Mouse (Mus musculus) forebrain, embryonic 11.5 days (tissue): ENCODE measurements at regions not wholly inside any gene's neighbourhood (a gene's known extent, or its start where the extent isn't known, plus 50 kb on each side); places are given as distances from the start of the nearest gene placed in this dataset.
"Not testable (repeated sequence)": the region's sequence is repeated elsewhere in the genome, so short reads cannot be mapped to it uniquely, and the experiment has no call there.

Source experiments
- ATAC-seq: fragments of 200-750 bp; cut with Nextera tagmentation; replicated peaks from 2 replicates; pipeline ENCODE4 v1.8.0; 2017; ENCODE audit warnings: moderate TSS enrichment; ENCODE audit not compliant: low FRiP score
- DNase-seq: peaks from one replicate; pipeline ENCODE4 v3.0.0-alpha.2; 2017; ENCODE audit warnings: low spot score
- H3K27ac ChIP-seq: fragments of 300-500 bp; sonication (generic); 2 replicates; pipeline ENCODE4 v1.5.1; 2014; ENCODE audit warnings: low read depth, low read length
- H3K27me3 ChIP-seq: fragments of 300-500 bp; sonication (generic); 2 replicates; pipeline ENCODE4 v1.6.1; 2014; ENCODE audit warnings: mild to moderate bottlenecking, low read length, mixed read lengths; ENCODE audit not compliant: control insufficient read depth, insufficient read depth
- H3K36me3 ChIP-seq: fragments of 300-500 bp; sonication (generic); 2 replicates; pipeline ENCODE4 v1.6.1; 2014; ENCODE audit warnings: mild to moderate bottlenecking, low read length, moderate library complexity, mixed read lengths; ENCODE audit not compliant: control insufficient read depth, insufficient read depth
- H3K4me1 ChIP-seq: fragments of 300-500 bp; sonication (generic); replicated peaks from 2 replicates; pipeline ENCODE4 v1.6.1; 2014; ENCODE audit warnings: low read length, mixed read lengths; ENCODE audit not compliant: control insufficient read depth, insufficient read depth
- H3K4me2 ChIP-seq: fragments of 300-500 bp; sonication (generic); 2 replicates; pipeline ENCODE4 v1.6.1; 2014; ENCODE audit warnings: low read depth, mild to moderate bottlenecking, low read length, moderate library complexity, mixed read lengths; ENCODE audit not compliant: severe bottlenecking
- H3K4me3 ChIP-seq: fragments of 300-500 bp; sonication (generic); 2 replicates; pipeline ENCODE4 v1.5.1; 2014; ENCODE audit warnings: low read depth, low read length
- H3K9ac ChIP-seq: fragments of 300-500 bp; sonication (generic); 2 replicates; pipeline ENCODE4 v1.6.1; 2014; ENCODE audit warnings: low read length
- H3K9me3 ChIP-seq: fragments of 300-500 bp; sonication (generic); 2 replicates; pipeline ENCODE4 v1.6.1; 2016; ENCODE audit warnings: low read length, mixed read lengths; ENCODE audit not compliant: control insufficient read depth
- WGBS: fragments of 180-500 bp; shearing (Covaris S2); extraction: QIAGEN DNeasy Blood & Tissue Kit; methylation state at CpG from one replicate; pipeline ENCODE4 v1.1.7; 2014; 5-methylcytosine and 5-hydroxymethylcytosine counted together

DNA sequence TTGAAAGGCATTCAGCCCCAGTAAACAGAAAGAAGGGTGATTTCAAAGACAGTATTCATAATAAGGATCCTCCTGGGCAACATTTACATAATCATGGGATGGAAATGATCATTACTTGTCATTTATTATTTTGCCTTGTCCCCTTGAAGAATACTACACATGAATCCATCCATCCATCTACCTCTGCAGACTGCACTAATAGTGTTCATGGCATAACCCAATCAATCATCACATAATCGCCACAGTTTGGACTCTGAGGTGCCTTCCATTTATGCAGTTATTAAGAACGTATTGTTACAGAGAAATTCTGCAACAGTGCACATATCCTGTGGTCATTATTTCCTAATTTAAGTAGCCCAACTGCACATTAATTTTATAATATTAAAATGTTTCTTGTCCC is 1172.0 kb upstream of the Edil3 start:
- Histone ChIP-seq H3K9me3 (no peaks in the 10 kb centered on the region), H3K4me2 (no peak overlapping the region), H3K27ac (no peak overlapping the region), H3K4me1 (no peaks in the 10 kb centered on the region), H3K36me3 (no peaks in the 10 kb centered on the region), H3K9ac (no peak overlapping the region), H3K4me3 (no peak overlapping the region), H3K27me3 (no peaks in the 10 kb centered on the region)
- ATAC-seq (0 out of 2 replicates have a peak, but pooled peaks have one; percentile 42), DNase-seq (no peak)
- 94% methylated on average over 2 of the region's 2 CpGs for WGBS

DNA sequence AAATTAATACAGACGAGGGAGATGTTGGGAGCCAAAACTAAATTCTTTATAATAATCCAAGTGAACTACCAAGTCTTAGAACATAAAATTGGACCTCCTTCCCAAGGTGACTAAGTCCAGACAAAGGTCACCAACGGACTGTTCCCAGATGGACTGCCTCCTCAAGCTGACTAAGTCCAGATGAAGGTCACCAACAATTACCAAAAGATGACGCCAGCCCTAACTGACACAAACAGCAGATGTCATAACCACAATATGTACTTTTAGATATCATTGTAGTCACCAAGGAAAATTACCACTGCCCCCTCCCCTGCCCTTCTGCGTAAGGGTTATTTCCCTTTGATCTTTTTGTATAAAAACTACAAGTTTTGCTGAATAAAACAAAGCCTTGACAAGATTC is 1148.8 kb upstream of the Edil3 start:
- H3K4me2 ChIP-seq, H3K4me1 ChIP-seq, ATAC-seq, H3K36me3 ChIP-seq, H3K9me3 ChIP-seq, H3K9ac ChIP-seq, DNase-seq, H3K27me3 ChIP-seq, H3K4me3 ChIP-seq, H3K27ac ChIP-seq: not testable (repeated sequence)
- 95% methylated on average over 4 of the region's 4 CpGs for WGBS

DNA sequence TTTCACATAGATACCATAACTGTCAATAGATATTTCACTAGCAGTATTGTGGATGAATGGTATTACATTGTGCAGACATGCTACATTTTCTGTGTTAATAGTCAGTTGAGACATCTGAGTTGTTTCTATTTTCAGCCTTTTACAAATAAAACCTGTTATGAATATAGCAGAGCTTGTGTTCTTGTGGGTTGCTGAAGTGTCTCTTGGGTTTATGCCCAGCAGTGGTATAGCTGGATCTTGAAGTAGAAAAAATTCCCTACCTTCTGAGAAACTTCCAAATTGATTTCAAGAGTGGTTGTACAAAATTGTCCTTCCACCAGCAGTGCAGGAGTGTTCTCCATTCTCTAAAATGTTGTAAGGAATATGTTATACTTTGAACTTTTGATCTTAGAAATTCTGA is 1142.4 kb upstream of the Edil3 start:
- no peaks in the 10 kb centered on the region for H3K4me1 ChIP-seq
- no peak overlapping the region for H3K4me3 ChIP-seq
- DNase-seq (no peak), ATAC-seq (no peak)
- no peak overlapping the region for H3K27ac ChIP-seq
- no peak overlapping the region for H3K9ac ChIP-seq
- no peaks in the 10 kb centered on the region for H3K36me3 ChIP-seq
- no peaks in the 10 kb centered on the region for H3K27me3 ChIP-seq
- H3K9me3 ChIP-seq, result no peaks in the 10 kb centered on the region
- H3K4me2 ChIP-seq, result no peak overlapping the region
